Mouse (Mus musculus): ENCODE data around the gene Aacs.

GRCm38 (mm10) chr5:125501505-125501904, 25.9 kb downstream of the Aacs start:
- TF ChIP-seq POLR2A (IDR thresholded peaks at IDR 0.05; ENCODE audit: control insufficient read depth, extremely low read depth, insufficient read depth, low read length, poor library complexity): no peak
- no peak for TF ChIP-seq CTCF (IDR thresholded peaks at IDR 0.05; ENCODE audit: borderline replicate concordance, control insufficient read depth, extremely low read depth, insufficient read depth, low read length, poor library complexity)
